Mouse (Mus musculus) MEL (cell line): ENCODE data around the gene Pex11b.

Source experiments
- BHLHE40 ChIP-seq: IDR thresholded peaks from 2 replicates; pipeline ENCODE4 v1.6.1; 2012; ENCODE audit warnings: low read depth, mild to moderate bottlenecking, inconsistent platforms, low read length, improper control_type of control experiment, borderline replicate concordance
- CTCF ChIP-seq, 3 experiments: IDR thresholded peaks in 2 of 3; conservative IDR thresholded peaks in 1 of 3; 2 replicates each; pipeline ENCODE4 v1.5.1; 2011 to 2012; ENCODE audit warnings: low read length in 3 of 3, low read depth in 2 of 3, mild to moderate bottlenecking in 2 of 3, improper control_type of control experiment in 1 of 3, inconsistent platforms in 1 of 3, mixed read lengths in 1 of 3, moderate library complexity in 1 of 3; ENCODE audit not compliant: control insufficient read depth in 1 of 3, insufficient read depth in 1 of 3, poor library complexity in 1 of 3, severe bottlenecking in 1 of 3
- EP300 ChIP-seq, 2 experiments: IDR thresholded peaks; 2 replicates each; pipeline ENCODE4 v1.6.1; 2011; ENCODE audit warnings: improper control_type of control experiment in 2 of 2, low read length in 2 of 2, low read depth in 1 of 2, mild to moderate bottlenecking in 1 of 2
- GATA1 ChIP-seq: IDR thresholded peaks from 2 replicates; pipeline ENCODE4 v1.6.1; 2011; ENCODE audit warnings: low read depth, low read length, improper control_type of control experiment
- POLR2A ChIP-seq, 2 experiments: IDR thresholded peaks; 2 replicates each; pipeline ENCODE4 v1.6.1; 2011 to 2012; ENCODE audit warnings: low read length in 2 of 2, mild to moderate bottlenecking in 2 of 2, control low read depth in 1 of 2, improper control_type of control experiment in 1 of 2, low read depth in 1 of 2, moderate library complexity in 1 of 2; ENCODE audit not compliant: control insufficient read depth in 1 of 2, insufficient read depth in 1 of 2, poor library complexity in 1 of 2
- POLR2AphosphoS2 ChIP-seq: IDR thresholded peaks from 2 replicates; pipeline ENCODE4 v1.6.1; 2011; ENCODE audit warnings: low read length, improper control_type of control experiment
- ZMIZ1 ChIP-seq: IDR thresholded peaks from 2 replicates; pipeline ENCODE4 v1.6.1; 2012; ENCODE audit warnings: low read depth, mild to moderate bottlenecking, inconsistent platforms, low read length, improper control_type of control experiment, moderate library complexity

GRCm38 (mm10) chr3:96680269-96680956, 45.2 kb downstream of the Pex11b start:
- TF ChIP-seq ZMIZ1 (no peak), BHLHE40 (no peak), POLR2A (IDR thresholded peaks at IDR 0.05; ENCODE audit: control insufficient read depth in 1 of 2, insufficient read depth in 1 of 2, low read depth in 1 of 2, low read length in 2 of 2, poor library complexity in 1 of 2) (no peak), CTCF (IDR thresholded peaks at IDR 0.05 in 2 of 3, conservative IDR thresholded peaks at IDR 0.05 in 1 of 3; ENCODE audit: control insufficient read depth in 1 of 3, insufficient read depth in 1 of 3, low read depth in 2 of 3, low read length in 3 of 3, poor library complexity in 1 of 3, severe bottlenecking in 1 of 3) (no peak), EP300 (IDR thresholded peaks at IDR 0.05; ENCODE audit: low read depth in 1 of 2, low read length in 2 of 2) (peak; percentile 3 to 17; a peak in 2 of 4 replicates), GATA1 (0 out of 2 replicates have a peak, but pooled peaks have one; percentile 56), POLR2AphosphoS2 (no peak)
